Mouse (Mus musculus) kidney, embryonic 16.5 days (tissue): Measurements from ENCODE around the gene Ccdc88b. TPM values are rescaled to one million over a fixed set of nuclear protein-coding genes. Genes with fewer than 3 reads are reported as not detected.

Experiments
- ATAC-seq: fragments of 200-750 bp; cut with Nextera tagmentation; 2 replicates; pipeline ENCODE4 v1.8.0; 2017; ENCODE audit warnings: moderate TSS enrichment; ENCODE audit not compliant: low FRiP score, low TSS enrichment
- H3K27ac ChIP-seq: fragments of 300-500 bp; sonication (generic); 2 replicates; pipeline ENCODE4 v1.5.1; 2014; ENCODE audit warnings: low read length
- H3K27me3 ChIP-seq: fragments of 300-500 bp; sonication (generic); 2 replicates; pipeline ENCODE4 v1.6.1; 2014; ENCODE audit warnings: low read length, control low read depth, mixed read lengths; ENCODE audit not compliant: insufficient read depth
- H3K36me3 ChIP-seq: fragments of 300-500 bp; sonication (generic); 2 replicates; pipeline ENCODE4 v1.6.1; 2014; ENCODE audit warnings: low read length, control low read depth, mixed read lengths; ENCODE audit not compliant: insufficient read depth
- H3K4me1 ChIP-seq: fragments of 300-500 bp; sonication (generic); 2 replicates; pipeline ENCODE4 v1.6.1; 2014; ENCODE audit warnings: low read length, control low read depth, mixed read lengths; ENCODE audit not compliant: insufficient read depth
- H3K4me2 ChIP-seq: fragments of 300-500 bp; sonication (generic); replicated peaks from 2 replicates; pipeline ENCODE4 v1.6.1; 2014; ENCODE audit warnings: low read depth, low read length
- H3K4me3 ChIP-seq: fragments of 300-500 bp; sonication (generic); 2 replicates; pipeline ENCODE4 v1.5.1; 2014; ENCODE audit warnings: mild to moderate bottlenecking, low read length
- H3K9ac ChIP-seq: fragments of 300-500 bp; sonication (generic); replicated peaks from 2 replicates; pipeline ENCODE4 v1.6.1; 2014; ENCODE audit warnings: low read length
- H3K9me3 ChIP-seq: fragments of 300-500 bp; sonication (generic); 2 replicates; pipeline ENCODE4 v1.6.1; 2016; ENCODE audit warnings: low read length, control low read depth
- WGBS: fragments of 180-500 bp; shearing (Covaris S2); extraction: QIAGEN DNeasy Blood & Tissue Kit; methylation state at CpG from one replicate; pipeline ENCODE4 v1.1.7; 2014; 5-methylcytosine and 5-hydroxymethylcytosine counted together
- polyA plus RNA-seq: library from polyadenylated mRNA; unstranded; fragments of >200 nt; fragmentation: Nextera tagmentation; extraction: Ambion mirVana; gene quantifications from 2 replicates; pipeline ENCODE4 v1.2.1, GENCODE M21; 2015

Ccdc88b gene
- polyA plus RNA-seq, 1 experiment from 2014 or later: 0.74 TPM

DNA sequence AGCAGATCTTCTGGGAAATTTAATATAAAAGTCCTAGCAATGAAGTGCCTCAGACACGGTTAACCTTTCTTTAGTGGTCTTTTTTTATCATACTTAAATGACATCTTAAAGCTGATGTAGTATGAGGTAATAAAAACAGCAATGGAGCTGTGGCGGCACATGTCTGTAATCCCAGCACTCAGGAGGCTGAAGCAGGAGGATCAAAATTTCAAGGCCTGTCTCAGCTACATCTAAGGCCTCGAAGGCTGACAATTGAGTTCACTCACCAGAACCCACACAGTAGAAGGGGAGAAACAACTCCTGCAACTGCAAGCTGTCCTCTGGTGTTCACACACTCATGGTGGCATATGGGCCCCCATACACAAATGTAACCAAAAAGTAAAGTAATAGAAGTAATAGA, 2.0 kb upstream of the Ccdc88b start:
- H3K36me3 ChIP-seq: no peaks in the 10 kb centered on the region
- no peaks in the 10 kb centered on the region for H3K27me3 ChIP-seq
- no peak overlapping the region for H3K4me3 ChIP-seq
- ATAC-seq: no peak
- H3K27ac ChIP-seq: no peak overlapping the region
- WGBS: 85% methylated on average over 3 of the region's 3 CpGs
- H3K4me2 ChIP-seq: no peak overlapping the region
- no peak overlapping the region for H3K9ac ChIP-seq
- H3K9me3 ChIP-seq: 0 out of 2 replicates have a peak, but pooled peaks cover 3% of the 10 kb centered on the region
- peaks cover 13% of the 10 kb centered on the region for H3K4me1 ChIP-seq

DNA sequence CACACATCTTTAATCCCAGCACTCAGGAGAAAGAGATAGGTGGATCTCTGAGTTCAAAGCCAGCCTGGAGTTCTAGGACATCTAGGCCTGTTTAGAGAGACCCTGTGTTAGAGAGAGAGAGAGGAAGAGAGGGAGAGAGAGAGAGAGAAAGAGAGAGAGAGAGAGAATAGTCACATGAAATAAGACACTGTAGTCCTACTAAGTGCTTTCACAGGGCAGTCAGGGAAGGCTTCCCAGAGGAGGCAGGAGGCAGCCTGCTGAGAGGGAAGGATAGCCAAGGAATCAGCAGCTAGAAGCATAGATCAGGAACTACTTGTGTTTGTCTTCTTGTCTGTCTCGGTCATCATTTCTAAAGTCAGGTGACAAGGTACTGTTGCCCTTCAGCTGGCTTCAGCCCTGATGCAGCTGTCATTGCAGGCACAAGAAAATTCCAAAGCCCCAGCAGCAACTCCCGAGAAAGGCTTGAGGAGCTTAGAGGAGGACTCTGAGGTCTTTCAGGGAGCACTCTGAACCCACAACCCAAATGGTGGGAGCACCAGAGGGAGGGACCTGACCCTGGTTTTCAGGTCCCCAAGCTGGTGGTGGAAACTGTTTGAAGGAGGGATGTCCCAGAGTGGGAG, 1.1 kb upstream of the Ccdc88b start:
- Histone ChIP-seq H3K36me3 (no peaks in the 10 kb centered on the region), H3K9ac (no peak overlapping the region), H3K27ac (no peak overlapping the region), H3K4me2 (no peak overlapping the region), H3K27me3 (0 out of 2 replicates have a peak, but pooled peaks cover 5% of the 10 kb centered on the region), H3K9me3 (no peaks in the 10 kb centered on the region), H3K4me3 (no peak overlapping the region), H3K4me1 (peaks cover 14% of the 10 kb centered on the region)
- ATAC-seq: no peak
- 71% methylated on average over 2 of the region's 2 CpGs for WGBS

DNA sequence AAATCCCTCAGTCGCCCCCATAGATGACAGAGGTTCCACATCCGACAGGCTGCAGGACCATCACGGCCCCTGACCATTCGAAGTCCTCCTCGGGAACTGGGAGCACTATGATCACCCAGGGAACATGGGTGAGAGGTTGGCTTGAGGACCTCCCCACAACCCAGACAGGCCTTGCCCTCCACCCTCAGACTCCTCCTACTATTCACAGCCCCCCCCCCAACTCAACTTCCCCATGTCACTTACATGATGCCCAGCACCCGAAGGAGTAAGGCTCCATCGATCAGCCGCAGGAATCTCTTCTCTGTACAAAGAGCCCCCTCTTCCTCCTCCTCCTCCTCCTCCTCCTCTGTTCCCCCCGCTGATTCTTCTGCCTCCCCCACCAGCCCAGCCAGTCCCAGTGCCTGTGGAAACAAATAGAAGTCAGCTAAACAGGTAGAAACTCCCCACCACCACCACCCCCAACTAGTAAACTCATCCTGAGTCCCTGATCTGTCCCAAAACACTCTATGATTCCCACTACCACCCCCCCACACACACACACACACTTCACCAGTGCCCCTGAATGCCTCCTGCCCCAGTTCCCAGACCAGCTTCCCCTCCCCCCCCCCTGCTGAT, 513 bp downstream of the Ccdc88b start:
- peaks cover 14% of the 10 kb centered on the region for H3K4me1 ChIP-seq
- no peak overlapping the region for H3K27ac ChIP-seq
- H3K9me3 ChIP-seq: no peaks in the 10 kb centered on the region
- H3K4me2 ChIP-seq: no peak overlapping the region
- ATAC-seq: no peak; the same call in 1 of the 2 replicates
- H3K4me3 ChIP-seq: no peak overlapping the region
- no peaks in the 10 kb centered on the region for H3K36me3 ChIP-seq
- H3K27me3 ChIP-seq: peaks cover 11% of the 10 kb centered on the region; the same call in 1 of the 2 replicates
- 67% methylated on average over 9 of the region's 9 CpGs for WGBS
- no peak overlapping the region for H3K9ac ChIP-seq

DNA sequence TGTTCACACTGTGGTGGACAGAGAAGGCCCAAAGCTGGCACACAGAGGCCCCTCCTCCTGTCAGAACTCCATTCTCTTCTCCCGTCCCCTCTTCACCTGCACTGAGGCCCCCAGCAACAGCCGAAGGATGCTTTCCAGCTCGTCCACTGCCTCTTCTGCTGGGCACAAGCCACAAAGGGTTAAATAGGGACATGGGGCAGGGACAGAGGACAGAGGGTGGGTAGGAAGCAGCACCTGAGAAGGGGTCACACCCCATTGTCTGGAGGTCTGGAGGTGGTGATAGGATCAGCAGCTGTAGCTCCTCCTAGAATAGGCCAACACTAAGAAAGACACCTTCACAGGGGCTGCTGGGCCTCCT, 1.0 kb downstream of the Ccdc88b start:
- Histone ChIP-seq H3K4me1 (peaks cover 14% of the 10 kb centered on the region), H3K27me3 (peaks cover 11% of the 10 kb centered on the region; the same call in 1 of the 2 replicates), H3K36me3 (no peaks in the 10 kb centered on the region), H3K9ac (no peak overlapping the region), H3K27ac (no peak overlapping the region), H3K9me3 (no peaks in the 10 kb centered on the region), H3K4me3 (no peak overlapping the region), H3K4me2 (no peak overlapping the region)
- ATAC-seq: no peak
- 71% methylated on average over 3 of the region's 3 CpGs for WGBS

DNA sequence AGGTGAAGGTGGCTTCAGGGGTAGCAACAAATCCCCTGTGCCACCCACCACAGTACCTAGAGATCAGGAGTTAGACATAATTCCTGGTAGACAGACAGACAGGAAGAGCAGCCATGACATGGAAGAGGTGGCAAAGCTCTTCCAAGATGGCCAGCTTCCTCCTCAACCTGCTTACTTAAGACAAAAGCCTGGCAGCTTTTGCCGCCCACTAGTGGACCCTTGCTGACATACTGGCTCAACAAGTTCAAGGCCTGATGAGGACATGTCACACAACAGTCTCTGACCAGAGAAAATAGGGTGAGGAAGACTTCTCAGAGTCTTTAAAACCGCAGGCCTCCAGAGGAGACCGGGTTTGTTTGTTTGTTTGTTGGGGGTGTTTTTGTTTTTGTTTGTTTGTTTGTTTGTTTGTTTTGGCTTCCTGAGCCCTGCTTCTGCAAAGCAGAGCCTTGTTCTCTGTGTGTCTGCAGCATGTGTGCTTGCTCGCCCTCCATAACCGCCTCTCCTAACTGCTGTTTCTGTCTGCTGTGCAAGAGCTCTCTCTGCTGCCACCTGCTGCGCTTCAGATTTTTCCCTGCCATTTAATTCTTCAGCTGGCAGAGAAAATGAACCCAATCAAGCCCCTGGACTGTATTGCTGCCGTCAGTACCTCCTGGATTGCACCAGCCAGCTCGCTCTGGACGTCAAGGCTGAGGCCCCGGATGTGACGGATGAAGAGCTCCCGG, 1.6 kb downstream of the Ccdc88b start:
- Histone ChIP-seq H3K27ac (no peak overlapping the region), H3K9me3 (no peaks in the 10 kb centered on the region), H3K9ac (no peak overlapping the region), H3K27me3 (peaks cover 11% of the 10 kb centered on the region; the same call in 1 of the 2 replicates), H3K4me3 (no peak overlapping the region), H3K36me3 (no peaks in the 10 kb centered on the region), H3K4me1 (peaks cover 14% of the 10 kb centered on the region), H3K4me2 (no peak overlapping the region)
- WGBS: 44% methylated on average over 12 of the region's 12 CpGs
- peak; percentile 32; the same call in 1 of the 2 replicates for ATAC-seq

DNA sequence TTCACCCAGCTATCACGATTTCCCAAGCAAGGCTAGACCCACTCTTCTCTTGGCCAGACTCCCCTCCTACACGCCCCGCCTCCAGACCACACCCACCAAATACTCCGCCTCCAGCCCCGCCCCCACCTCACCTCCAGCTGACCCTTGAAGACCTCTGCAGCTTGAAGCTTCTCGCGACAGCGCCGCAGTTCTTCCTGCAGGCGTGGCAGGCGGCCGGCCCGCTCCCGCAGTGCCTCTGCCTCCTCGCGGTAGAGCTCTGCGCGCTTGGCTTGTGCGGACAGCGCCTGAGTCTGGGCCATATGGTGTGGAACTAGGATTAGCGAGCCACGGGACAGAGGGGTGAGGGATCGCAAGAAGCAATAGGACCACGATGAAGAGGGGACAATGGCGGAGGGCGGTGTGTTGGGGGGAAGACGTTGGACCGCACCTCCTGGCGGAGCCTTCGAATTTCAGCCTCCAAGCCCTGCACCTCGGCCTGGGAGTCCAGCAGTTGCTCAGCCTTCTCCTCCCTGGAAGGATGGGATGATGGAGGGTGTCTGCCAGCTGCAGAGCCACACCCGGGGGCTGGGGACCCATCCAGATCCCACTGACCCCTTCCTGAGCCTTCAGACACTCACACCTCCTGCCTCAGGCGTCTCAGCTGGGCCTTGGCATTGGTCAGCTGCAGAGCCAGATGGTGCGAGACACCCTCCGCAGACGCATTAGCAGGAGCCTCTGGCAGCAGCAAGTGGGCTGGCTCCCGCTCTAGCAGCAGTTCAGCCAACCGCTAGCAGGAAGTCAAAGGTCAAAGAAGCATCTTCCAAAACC, 2.6 kb downstream of the Ccdc88b start:
- H3K27me3 ChIP-seq: peaks cover 11% of the 10 kb centered on the region; the same call in 1 of the 2 replicates
- H3K4me1 ChIP-seq: peaks cover 14% of the 10 kb centered on the region
- no peaks in the 10 kb centered on the region for H3K36me3 ChIP-seq
- no peak overlapping the region for H3K27ac ChIP-seq
- WGBS: 10% methylated on average over 38 of the region's 38 CpGs
- peak overlapping the region; percentile 59 for H3K9ac ChIP-seq
- peak overlapping the region; percentile 54 for H3K4me2 ChIP-seq
- ATAC-seq: peak; percentile 67
- H3K9me3 ChIP-seq: no peaks in the 10 kb centered on the region
- peak overlapping the region; percentile 35 for H3K4me3 ChIP-seq

DNA sequence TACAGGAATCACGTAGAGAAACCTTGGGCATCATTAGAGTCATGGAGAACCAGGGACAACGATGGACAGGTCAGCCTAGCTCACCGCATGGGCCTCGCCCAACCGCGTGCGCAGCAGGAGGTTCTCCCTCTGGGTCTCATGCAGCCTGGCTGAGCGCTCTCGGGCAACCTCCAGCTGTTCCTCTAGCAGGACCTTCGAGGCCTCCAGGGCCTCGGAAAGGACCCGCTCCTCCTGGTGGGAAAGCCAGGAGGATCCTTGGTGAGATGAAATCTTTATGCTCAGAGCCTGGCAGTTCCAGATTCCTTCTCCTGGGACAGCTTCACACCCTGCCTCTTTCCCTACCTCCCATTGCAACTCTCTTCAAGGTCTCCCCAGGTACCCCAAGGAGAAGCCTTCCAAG, 3.4 kb downstream of the Ccdc88b start:
- no peaks in the 10 kb centered on the region for H3K36me3 ChIP-seq
- H3K4me1 ChIP-seq: peaks cover 14% of the 10 kb centered on the region
- no peaks in the 10 kb centered on the region for H3K9me3 ChIP-seq
- 89% methylated on average over 12 of the region's 12 CpGs for WGBS
- peaks cover 11% of the 10 kb centered on the region; the same call in 1 of the 2 replicates for H3K27me3 ChIP-seq
- no peak overlapping the region for H3K9ac ChIP-seq
- no peak overlapping the region for H3K4me3 ChIP-seq
- H3K27ac ChIP-seq: no peak overlapping the region
- ATAC-seq: no peak
- no peak overlapping the region for H3K4me2 ChIP-seq

DNA sequence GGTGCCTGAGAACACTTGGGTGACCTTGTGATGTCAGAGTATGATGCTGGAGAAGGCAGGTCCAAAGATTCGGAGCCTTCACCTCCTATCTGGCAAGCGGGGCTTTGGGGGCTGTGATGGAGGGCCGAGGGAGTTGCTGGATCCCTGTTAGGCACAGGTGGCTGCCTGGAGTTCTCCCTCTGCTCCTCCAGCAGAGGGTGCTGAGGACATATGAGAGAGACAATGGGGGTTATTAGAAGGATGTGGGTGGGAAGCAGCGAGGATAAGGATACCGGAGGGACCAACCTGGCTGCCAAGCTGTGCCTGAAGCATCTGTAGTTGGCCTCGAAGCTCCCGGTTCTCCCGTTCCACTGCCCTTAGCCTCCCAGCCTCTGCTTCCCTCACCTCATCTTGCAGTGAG, 4.1 kb downstream of the Ccdc88b start:
- WGBS: 78% methylated on average over 8 of the region's 8 CpGs
- peaks cover 14% of the 10 kb centered on the region for H3K4me1 ChIP-seq
- peaks cover 17% of the 10 kb centered on the region for H3K27me3 ChIP-seq
- no peak overlapping the region for H3K4me3 ChIP-seq
- H3K9me3 ChIP-seq: no peaks in the 10 kb centered on the region
- no peak overlapping the region for H3K9ac ChIP-seq
- no peak overlapping the region for H3K27ac ChIP-seq
- no peaks in the 10 kb centered on the region for H3K36me3 ChIP-seq
- ATAC-seq: no peak
- no peak overlapping the region for H3K4me2 ChIP-seq

DNA sequence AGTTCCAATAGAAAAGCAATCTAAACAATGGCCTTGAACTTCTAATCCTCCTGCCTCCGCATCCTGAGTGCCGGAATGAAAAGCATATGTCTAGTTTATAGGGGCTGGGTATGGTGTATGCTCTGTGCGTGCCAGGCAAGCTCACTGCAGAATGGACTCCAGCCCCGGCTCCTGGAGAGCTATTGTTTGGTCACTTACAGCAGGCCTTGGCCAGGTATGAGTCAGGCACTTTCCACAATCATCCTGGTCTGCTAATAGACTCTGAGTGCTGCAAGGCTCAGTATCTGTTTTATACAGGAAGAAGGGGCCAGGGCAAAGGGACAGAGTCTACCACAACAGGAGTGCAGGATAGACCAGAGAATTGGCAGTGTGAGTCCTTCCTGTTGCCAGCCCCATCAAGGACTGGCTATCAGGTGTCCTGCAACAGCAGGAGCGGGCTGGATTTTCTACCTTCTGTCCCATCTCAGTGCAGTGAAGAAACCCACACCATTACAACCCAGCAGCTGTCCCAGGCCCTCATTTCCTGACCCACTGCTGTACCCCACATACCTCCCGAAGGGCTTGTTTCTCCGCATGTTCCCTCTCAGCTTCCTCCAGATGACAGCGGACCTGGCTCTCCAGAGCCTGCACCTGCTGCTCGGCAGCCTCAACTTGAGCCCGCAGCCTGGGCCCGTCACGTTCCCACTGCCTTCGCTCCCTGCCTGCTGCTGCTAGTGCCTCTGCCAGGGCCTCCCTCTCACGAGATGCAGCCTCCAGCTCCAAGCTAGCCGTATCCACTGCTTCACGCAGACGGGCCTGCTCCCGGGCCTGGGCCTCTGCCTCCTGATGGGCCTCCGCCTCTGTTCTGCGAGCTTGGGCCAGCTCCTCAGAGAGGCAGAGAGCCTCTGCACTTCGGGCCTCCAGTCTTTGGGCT, 5.4 kb downstream of the Ccdc88b start:
- Histone ChIP-seq H3K9me3 (no peaks in the 10 kb centered on the region), H3K4me2 (no peak overlapping the region), H3K27ac (no peak overlapping the region), H3K27me3 (peaks cover 29% of the 10 kb centered on the region), H3K4me1 (peaks cover 19% of the 10 kb centered on the region), H3K4me3 (no peak overlapping the region), H3K36me3 (no peaks in the 10 kb centered on the region), H3K9ac (no peak overlapping the region)
- no peak for ATAC-seq
- WGBS: 82% methylated on average over 21 of the region's 21 CpGs
